Mouse (Mus musculus) cerebellum, postnatal 14 days (tissue): ENCODE measurements around the gene Foxn4.

ENCODE experiments used
- DNase-seq, 2 experiments: peaks; one replicate each; pipeline ENCODE4 v3.0.0; 2021; ENCODE audit warnings: mixed read lengths in 2 of 2

The Foxn4 gene

DNA sequence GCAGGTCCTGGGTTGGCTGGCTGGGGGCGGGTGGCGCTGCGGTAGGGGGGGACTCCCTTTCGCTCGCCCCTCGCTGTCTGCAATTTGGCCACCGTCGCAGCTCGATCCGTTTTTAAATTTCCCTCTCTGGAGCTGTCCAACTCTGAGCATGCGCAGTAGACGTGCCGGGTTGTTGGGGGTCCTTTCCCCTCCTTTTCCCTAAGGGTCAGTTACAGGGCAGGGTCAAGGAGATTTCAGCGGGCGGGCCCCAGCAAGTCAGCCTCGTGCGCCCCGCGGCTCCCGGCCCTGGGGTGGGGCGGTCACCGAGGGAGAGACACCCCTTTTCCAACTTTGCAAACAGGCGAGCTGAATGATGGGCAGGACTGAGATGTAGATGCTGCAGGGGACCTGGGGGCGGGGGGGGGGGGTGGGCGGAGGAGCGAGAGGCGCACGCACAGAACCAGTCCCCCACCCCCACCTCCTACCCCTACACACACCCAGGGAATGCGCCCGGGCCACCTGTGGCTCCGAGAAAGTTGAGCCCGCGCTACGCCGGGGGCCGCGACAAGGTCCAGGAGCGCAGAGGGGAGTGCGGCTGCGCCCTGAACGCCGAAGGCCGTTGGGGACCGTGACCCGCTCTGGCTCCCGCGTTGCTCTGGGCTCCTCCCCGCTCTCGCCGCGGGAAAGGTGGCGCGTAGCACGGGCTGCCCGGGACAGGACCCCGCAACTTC lies at the start of gene Foxn4:
Gene Foxn4 (minus strand): TSS at position 115 of the 710 bp plus-strand sequence.
- no peak for DNase-seq

GRCm38 (mm10) chr5:114323105-114323790 lies 49.6 kb upstream of the Foxn4 start:
- DNase-seq, result no peak

GRCm38 (mm10) chr5:114309680-114310036 lies 36.1 kb upstream of the Foxn4 start:
- no peak for DNase-seq

DNA sequence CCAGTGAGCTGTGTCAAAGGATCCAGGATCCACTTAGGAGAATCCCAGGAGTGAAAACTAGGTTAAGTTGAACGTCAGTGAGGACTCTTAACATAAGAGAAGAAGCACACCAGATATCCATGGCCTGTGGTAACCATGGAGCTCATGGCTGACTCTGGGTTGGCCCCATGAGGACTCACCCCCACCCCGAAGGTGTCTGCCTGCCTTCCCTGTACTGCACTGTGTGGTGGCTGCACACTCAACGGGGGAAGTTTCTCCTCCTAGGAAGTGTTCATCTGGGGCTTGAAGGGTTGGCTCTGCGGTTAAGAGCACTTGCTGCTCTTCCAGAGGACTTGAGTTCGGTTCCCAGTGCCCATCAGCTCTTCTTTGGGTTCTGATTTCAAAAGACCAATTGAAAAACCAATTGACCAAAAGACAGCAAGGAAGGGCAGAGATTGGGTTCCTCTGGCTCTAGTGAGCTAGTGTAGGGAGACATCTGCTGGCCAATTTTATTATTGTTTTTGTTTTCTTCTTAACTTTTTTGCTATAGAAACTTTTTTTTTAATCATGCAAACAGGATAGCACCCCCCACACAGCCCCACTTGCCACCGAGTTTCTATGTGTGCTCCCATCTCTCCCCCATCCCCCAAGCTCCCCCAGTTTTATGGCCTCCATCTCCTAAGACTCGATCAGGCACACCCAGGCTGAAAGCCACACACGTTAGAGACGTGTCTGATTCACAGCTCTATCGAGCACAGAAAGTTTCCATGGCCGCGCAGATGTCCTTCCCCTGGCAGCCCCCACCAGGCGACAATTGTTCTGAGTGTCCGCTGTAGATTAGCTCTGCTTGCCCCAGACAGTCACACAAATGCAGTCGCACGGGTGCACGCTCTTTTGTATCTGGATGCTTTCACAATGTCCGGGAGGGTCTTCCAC lies 35.4 kb upstream of the Foxn4 start:
- DNase-seq, result peak in 1 of 2 experiments; percentile 36

DNA sequence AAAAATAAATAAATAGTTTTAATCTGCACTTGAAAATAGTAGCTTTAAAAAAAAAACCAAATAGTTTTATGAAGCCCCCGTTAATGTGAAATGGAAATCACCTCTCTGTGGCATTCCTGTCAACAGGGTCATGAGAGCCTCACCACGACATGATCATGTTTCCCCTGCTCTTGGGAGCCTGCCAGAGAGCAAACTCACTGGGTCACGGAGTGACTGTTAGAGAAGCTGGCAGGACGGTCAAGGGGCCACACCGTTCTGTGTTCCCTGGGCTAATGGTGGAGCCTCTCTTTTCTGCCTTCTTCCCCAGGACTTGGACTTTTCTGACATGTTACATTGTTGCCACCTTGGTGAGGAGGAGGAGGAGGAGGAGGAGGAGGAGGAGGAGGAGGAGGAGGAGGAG lies 32.9 kb upstream of the Foxn4 start:
- no peak for DNase-seq

GRCm38 (mm10) chr5:114303166-114303565 lies 29.6 kb upstream of the Foxn4 start:
- no peak for DNase-seq

DNA sequence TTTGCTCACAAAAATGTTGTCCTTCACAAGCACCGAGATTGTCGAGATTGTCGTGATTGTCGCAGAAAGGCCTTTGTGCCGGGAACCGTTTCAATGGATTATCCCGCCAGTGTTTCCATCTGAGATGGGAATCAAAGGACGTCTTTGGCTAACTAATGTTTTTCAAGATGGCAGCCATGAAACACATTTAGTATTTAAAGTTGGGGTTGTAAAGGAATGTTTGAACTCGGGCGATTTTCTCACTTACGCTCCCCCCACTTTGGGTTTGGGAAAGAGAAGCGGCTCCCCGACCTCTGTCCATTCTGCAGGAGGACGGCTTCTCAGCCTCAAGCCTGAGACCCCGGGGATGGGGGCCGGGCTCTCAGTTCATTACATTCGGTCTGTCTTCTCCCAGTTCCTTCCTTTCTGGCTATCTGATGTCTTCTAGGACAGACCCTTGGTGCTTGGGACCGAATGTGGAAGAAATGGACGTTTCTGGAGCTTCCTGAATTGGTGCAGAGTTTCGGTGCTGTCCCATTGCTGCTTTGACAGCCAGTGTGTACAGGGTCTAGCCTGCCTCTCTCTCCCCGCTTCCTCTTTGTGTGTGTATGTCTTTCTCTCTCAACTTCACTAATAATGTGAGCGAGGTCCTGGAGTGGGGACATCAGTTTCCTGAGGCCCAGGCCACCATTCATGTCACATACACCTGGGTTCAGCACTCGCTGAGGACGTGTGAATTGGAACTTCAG lies 26.4 kb upstream of the Foxn4 start:
- DNase-seq, result no peak

- no peak for DNase-seq
These were observed 25.7 kb upstream of the Foxn4 start for GRCm38 (mm10) chr5:114299156-114299855.

DNA sequence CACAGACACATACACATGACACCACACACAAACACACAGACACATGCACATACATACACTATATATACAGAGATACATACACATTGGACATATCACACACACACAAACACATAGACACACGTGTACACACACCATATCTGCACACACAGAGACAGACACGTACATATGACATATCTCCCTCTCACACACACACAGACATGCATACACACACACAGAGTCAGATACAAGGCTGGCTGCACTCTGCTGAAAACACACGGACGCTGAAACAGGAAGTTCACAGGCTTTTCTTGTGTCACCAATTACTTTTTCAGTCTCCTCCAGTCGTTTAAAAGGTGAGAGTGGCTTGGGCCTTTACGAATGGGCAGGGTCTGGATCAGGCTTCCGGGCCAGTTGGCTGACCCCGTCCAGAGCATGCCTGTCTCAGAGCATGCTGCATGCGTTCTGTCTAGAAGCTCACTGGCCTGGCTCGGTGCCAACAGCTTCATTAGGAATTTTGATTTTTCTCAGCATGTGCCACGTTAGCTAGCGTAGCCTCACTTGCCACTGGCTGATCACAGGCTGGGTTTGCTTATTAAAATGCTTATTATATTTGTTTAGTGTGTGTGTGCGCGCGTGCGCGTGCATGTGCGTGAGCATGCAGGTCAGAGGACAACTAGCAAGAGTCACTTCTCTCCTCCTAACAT lies 24.7 kb upstream of the Foxn4 start:
- peak; percentile 58 to 71 for DNase-seq

DNA sequence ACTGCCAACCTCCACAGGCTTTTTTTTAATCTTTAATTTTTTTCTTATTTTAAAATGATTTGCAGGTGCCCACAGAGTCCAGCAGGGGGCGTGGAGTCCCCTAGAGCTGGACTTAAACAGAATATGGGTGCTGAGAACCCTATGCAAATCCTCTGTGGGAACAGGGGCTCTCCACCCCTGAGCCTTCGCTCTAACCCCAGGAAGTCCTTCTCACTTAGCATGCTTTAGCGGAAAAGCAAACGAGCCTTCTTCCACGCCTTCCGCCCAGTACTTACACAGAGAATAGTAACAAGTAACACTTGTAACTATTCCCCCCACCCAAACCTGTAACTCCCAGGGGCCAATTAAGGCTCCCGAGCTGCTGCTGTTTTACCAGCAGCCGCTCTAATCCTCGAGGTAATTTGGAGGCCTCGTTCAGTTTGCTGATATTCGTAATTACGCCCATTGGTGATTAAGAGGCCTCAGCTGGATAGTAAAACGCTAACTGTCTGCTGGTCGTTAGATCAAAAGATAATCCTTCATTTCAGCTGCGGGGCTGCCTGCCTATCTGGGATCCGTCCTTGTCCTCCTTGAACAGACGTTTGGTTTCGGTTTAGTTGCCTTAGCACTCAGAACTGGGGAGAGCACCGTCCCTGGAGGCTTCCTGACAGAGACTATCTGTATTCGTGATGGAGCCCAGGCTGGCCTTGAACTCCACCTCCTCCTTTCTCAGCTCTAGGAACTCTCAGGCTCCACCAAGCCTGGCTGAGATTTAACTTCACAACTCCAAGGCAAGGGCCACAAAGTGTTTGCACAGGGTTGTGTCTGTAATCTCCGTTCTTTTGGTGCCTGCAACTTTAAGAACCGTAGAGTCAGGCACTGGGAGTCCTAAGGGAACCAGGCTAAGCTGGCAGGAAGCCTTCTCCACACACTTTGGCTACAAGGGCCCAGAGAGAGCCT lies 23.4 kb upstream of the Foxn4 start:
- DNase-seq, result no peak

- DNase-seq, result no peak
These were observed 16.4 kb upstream of the Foxn4 start for GRCm38 (mm10) chr5:114290004-114290403.

GRCm38 (mm10) chr5:114288874-114289273 lies 15.3 kb upstream of the Foxn4 start, which contains the start of gene Myo1h:
Myo1h (plus strand) TSS chr5:114289166.
- DNase-seq, result no peak

DNA sequence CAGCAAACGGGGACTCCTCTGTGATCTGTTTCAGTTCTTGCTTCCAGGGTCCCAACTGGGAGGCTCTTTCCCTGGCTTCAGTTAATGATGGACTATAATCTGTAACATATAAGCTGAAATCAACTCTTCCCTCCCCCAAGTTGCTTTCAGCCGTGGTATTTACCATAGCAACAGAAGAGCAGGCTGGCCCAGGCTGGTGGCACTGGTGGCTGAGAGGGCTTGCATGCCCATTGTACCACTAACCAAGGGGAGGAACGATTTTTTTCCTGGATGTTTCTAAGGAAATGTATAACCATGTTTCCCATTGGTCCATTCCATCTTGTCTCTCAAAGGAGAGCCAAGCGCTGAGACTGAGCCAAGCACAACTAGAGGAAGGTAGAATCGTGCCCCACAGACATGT lies 14.8 kb upstream of the Foxn4 start:
- no peak for DNase-seq

DNA sequence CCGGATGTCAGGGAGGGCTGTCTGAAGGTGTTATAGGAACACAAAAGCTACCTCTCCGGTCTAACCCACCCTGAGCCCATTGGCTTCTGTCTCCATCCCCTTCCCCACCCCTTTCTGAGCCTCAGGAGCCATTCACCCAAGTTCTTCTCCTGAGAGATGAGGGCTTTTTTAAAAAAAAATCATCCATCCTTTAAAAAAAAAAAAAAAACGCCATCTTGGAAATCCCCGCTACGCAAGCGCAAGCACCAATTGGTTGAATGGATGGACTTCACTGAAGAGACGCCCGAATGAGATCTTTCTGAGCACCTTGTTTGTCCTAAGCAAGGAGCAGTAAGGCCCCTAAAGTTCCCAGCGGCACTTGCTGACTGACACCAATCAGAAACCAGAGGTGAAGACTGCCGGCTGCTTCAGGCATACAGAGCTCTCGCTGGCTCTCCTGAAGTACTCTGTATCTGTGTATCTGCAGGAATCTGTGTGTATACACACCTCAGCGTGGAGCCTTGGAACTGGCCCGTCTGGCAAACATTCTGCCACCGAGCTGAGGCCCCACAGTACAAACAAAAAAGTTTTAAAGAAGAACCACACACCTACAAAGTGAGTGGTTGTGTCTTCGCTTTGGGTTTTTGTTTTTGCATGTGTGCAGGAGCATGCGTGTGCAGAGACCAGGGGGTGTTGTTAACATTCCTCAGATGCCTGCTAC lies 13.4 kb upstream of the Foxn4 start:
- no peak for DNase-seq

DNA sequence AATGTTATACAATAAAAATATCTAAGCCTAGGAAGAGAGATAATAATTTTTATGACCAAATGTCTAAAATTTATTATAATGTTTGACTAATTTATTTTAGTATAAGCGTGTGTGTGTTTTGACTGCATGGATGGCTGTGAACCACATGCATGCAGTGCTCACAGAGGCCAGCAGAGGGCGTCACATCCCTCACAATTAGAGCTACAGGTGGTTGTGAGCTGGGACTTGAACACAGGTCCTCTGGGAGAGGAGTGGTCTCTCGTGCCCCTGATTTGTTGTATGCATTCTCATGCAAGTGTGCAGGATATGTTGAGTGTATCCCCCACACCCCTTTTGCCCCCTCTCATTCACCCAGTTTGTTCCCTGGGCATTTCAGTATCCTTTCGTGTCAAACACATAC lies 12.5 kb upstream of the Foxn4 start:
- DNase-seq, result no peak

DNA sequence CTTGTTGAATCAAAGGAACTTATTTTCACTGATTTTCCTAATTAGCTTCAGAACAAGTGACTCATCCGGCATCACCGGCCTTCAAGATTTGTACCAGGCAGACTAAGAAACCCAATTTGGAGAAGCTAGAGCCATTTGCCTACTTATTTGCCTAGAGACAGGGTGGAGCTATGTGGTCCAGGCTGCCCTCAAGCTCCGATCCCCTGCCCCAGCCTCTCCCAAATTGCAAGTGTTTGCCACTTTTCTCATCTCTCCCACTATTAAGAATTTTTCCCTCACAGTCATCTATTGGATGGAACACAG lies 11.7 kb upstream of the Foxn4 start:
- no peak for DNase-seq

- DNase-seq, result no peak
These were observed 11.2 kb upstream of the Foxn4 start for GRCm38 (mm10) chr5:114284604-114285397.

DNA sequence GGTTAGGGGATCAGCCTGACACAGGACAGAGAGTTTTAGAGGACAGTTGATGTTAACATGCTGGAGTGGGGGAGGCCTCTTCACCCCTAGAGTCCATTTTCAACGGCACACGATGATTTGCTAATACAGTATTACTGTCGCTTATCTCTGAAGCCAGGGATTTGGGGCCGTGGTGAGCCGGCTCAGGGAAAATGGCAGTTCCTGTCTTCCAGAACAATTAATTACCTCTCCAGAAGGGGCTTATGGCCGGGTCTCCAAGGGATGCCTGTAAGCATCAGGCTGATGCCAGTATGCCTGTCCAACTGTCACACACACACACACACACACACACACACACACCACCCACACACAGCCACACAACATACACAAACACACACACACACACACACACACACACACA lies 8.7 kb upstream of the Foxn4 start:
- DNase-seq, result no peak
